Mouse (Mus musculus) cortical plate, adult 2 months (tissue): ENCODE results near the gene Fbxl19.

Experiments
- CTCF ChIP-seq: fragments of 200-500 bp; IDR thresholded peaks from 2 replicates; pipeline ENCODE4 v1.5.1; 2011; ENCODE audit warnings: mild to moderate bottlenecking, control low read depth, low read length; ENCODE audit not compliant: insufficient read depth; ENCODE audit errors: extremely low read depth
- POLR2A ChIP-seq: fragments of 200-500 bp; IDR thresholded peaks from 2 replicates; pipeline ENCODE4 v1.6.1; 2011; ENCODE audit warnings: mild to moderate bottlenecking, low read length, control low read depth; ENCODE audit not compliant: insufficient read depth; ENCODE audit errors: extremely low read depth

DNA sequence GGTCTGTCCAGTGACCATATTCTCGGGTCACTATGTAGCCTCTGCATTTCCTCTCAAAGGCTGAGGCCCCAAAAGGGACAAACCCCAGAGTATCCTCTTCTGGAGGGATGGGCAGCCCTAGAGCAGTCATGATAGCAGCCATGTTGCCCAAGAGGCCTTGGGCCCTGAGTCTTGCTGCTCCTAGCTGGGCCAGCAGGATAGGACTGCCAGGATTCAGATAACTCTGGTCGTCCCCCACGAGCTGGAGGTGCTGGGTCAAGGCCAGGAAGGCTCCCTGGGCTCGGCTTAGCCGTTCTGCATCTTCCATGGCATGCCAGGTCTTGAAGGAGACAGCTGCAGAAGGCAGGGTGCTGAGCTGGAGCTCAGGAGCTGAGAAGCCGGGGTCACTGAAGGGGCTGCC lies 25.1 kb upstream of the Fbxl19 start:
- TF ChIP-seq CTCF, result no peak
- no peak for TF ChIP-seq POLR2A
